Mouse (Mus musculus) neural tube, embryonic 14.5 days (tissue): ENCODE data around the gene Rapgef3. TPM values are rescaled to one million over a fixed set of nuclear protein-coding genes. Genes with fewer than 3 reads are reported as not detected.

Experiments used
- ATAC-seq: fragments of 200-750 bp; cut with Nextera tagmentation; 2 replicates; pipeline ENCODE4 v1.8.0; 2017; ENCODE audit warnings: low read depth, mild to moderate bottlenecking, moderate TSS enrichment, moderate library complexity
- H3K27ac ChIP-seq: fragments of 300-500 bp; sonication (generic); 2 replicates; pipeline ENCODE4 v1.5.1; 2014; ENCODE audit warnings: low read depth, mild to moderate bottlenecking, control low read depth, low read length, moderate library complexity, mixed read lengths
- H3K27me3 ChIP-seq: fragments of 300-500 bp; sonication (generic); 2 replicates; pipeline ENCODE4 v1.6.1; 2014; ENCODE audit warnings: low read length; ENCODE audit not compliant: control insufficient read depth, insufficient read depth
- H3K36me3 ChIP-seq: fragments of 300-500 bp; sonication (generic); 2 replicates; pipeline ENCODE4 v1.6.1; 2014; ENCODE audit warnings: low read length, mixed read lengths; ENCODE audit not compliant: control insufficient read depth, insufficient read depth
- H3K4me1 ChIP-seq: fragments of 300-500 bp; sonication (generic); 2 replicates; pipeline ENCODE4 v1.6.1; 2014; ENCODE audit warnings: low read length; ENCODE audit not compliant: control insufficient read depth, insufficient read depth
- H3K4me2 ChIP-seq: fragments of 300-500 bp; sonication (generic); 2 replicates; pipeline ENCODE4 v1.6.1; 2014; ENCODE audit warnings: mild to moderate bottlenecking, low read depth, low read length, control low read depth
- H3K4me3 ChIP-seq: fragments of 300-500 bp; sonication (generic); 2 replicates; pipeline ENCODE4 v1.5.1; 2014; ENCODE audit warnings: low read depth, low read length, control low read depth, mixed read lengths
- H3K9ac ChIP-seq: fragments of 300-500 bp; sonication (generic); replicated peaks from 2 replicates; pipeline ENCODE4 v1.6.1; 2014; ENCODE audit warnings: low read depth, mild to moderate bottlenecking, control low read depth, low read length, mixed read lengths
- H3K9me3 ChIP-seq: fragments of 300-500 bp; sonication (generic); 2 replicates; pipeline ENCODE4 v1.6.1; 2016; ENCODE audit warnings: low read length; ENCODE audit not compliant: control insufficient read depth
- WGBS: fragments of 180-500 bp; shearing (Covaris S2); extraction: QIAGEN DNeasy Blood & Tissue Kit; methylation state at CpG from one replicate; pipeline ENCODE4 v1.1.7; 2014; 5-methylcytosine and 5-hydroxymethylcytosine counted together
- polyA plus RNA-seq: library from polyadenylated mRNA; unstranded; fragments of >200 nt; fragmentation: Nextera tagmentation; extraction: Ambion mirVana; gene quantifications from 2 replicates; pipeline ENCODE4 v1.2.1, GENCODE M21; 2014

The Rapgef3 gene
- polyA plus RNA-seq, 1 experiment from 2014 or later: 6.7 TPM

- Histone ChIP-seq H3K4me3 (no peak overlapping the region), H3K36me3 (no peaks in the 10 kb centered on the region), H3K4me1 (no peaks in the 10 kb centered on the region), H3K9me3 (no peaks in the 10 kb centered on the region), H3K4me2 (no peak overlapping the region), H3K27ac (no peak overlapping the region), H3K9ac (no peak overlapping the region), H3K27me3 (no peaks in the 10 kb centered on the region)
- ATAC-seq: no peak
- WGBS: 61% methylated on average over 7 of the region's 7 CpGs
Measured at GRCm38 (mm10) chr15:97728804-97729203, 39.0 kb downstream of the Rapgef3 start.

- no peak for ATAC-seq
- WGBS: 86% methylated on average over 11 of the region's 11 CpGs
- Histone ChIP-seq H3K4me3 (no peak overlapping the region), H3K27me3 (no peaks in the 10 kb centered on the region), H3K4me2 (no peak overlapping the region), H3K27ac (no peak overlapping the region), H3K4me1 (no peaks in the 10 kb centered on the region), H3K9me3 (no peaks in the 10 kb centered on the region), H3K9ac (no peak overlapping the region), H3K36me3 (no peaks in the 10 kb centered on the region)
Measured at GRCm38 (mm10) chr15:97728394-97728793, 39.4 kb downstream of the Rapgef3 start.

DNA sequence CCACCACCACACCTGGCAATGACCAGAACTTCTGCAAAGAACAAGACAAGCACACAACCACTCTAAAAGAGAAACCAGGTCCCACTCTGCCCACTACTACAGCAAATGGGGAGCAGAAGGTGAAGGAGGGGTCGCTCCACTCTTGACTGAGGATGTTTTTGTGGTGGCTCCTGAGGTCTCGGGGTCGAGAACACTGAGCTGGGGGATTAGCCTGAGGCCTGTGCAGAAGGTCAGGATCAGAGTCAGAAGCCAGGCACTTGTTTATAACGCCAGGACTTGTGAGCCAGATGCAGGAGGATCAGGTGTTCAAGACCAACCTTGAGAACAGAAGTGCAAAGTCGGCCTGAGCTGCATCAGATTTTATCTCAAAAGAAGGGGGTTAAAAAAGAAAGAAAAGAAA lies 40.3 kb downstream of the Rapgef3 start:
- WGBS: 85% methylated on average over 5 of the region's 5 CpGs
- Histone ChIP-seq H3K4me2 (no peak overlapping the region), H3K9me3 (no peaks in the 10 kb centered on the region), H3K4me3 (no peak overlapping the region), H3K27ac (no peak overlapping the region), H3K9ac (no peak overlapping the region), H3K36me3 (no peaks in the 10 kb centered on the region), H3K4me1 (no peaks in the 10 kb centered on the region), H3K27me3 (no peaks in the 10 kb centered on the region)
- no peak for ATAC-seq

GRCm38 (mm10) chr15:97727048-97727447 lies 40.7 kb downstream of the Rapgef3 start:
- Histone ChIP-seq H3K4me2 (no peak overlapping the region), H3K27ac (no peak overlapping the region), H3K9ac (no peak overlapping the region), H3K36me3 (no peaks in the 10 kb centered on the region), H3K27me3 (no peaks in the 10 kb centered on the region), H3K4me3 (no peak overlapping the region), H3K9me3 (no peaks in the 10 kb centered on the region), H3K4me1 (no peaks in the 10 kb centered on the region)
- ATAC-seq: no peak
- WGBS: 81% methylated on average over 8 of the region's 8 CpGs

DNA sequence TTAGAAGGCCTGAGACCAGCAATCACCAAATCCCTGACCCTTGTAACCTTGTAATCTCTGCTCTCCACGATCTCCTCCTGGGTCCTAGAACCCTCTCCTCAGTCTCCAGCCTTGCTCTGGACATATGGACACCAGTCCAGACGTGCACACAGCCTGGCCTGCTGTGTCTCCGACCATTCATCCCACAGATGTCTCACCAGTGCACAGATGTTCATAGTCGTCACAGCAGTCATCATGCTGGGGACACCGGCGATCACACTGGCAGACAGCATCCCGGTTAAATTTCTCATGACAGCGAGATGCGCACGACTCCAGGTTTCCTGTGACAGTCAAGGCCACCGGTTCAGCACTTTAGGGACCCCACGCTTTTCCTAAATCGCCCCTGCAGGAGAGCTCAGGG lies 41.5 kb downstream of the Rapgef3 start:
- Histone ChIP-seq H3K4me2 (no peak overlapping the region), H3K4me1 (0 out of 2 replicates have a peak, but pooled peaks cover 1% of the 10 kb centered on the region), H3K4me3 (no peak overlapping the region), H3K9me3 (no peaks in the 10 kb centered on the region), H3K27ac (no peak overlapping the region), H3K27me3 (no peaks in the 10 kb centered on the region), H3K36me3 (no peaks in the 10 kb centered on the region), H3K9ac (no peak overlapping the region)
- 77% methylated on average over 13 of the region's 13 CpGs for WGBS
- ATAC-seq: no peak

GRCm38 (mm10) chr15:97725198-97725785 lies 42.5 kb downstream of the Rapgef3 start:
- Histone ChIP-seq H3K4me2 (no peak overlapping the region), H3K27me3 (no peaks in the 10 kb centered on the region), H3K4me3 (no peak overlapping the region), H3K36me3 (no peaks in the 10 kb centered on the region), H3K4me1 (0 out of 2 replicates have a peak, but pooled peaks cover 5% of the 10 kb centered on the region), H3K27ac (no peak overlapping the region), H3K9ac (no peak overlapping the region), H3K9me3 (no peaks in the 10 kb centered on the region)
- WGBS: 84% methylated on average over 6 of the region's 6 CpGs
- no peak for ATAC-seq

GRCm38 (mm10) chr15:97724346-97725197 lies 43.2 kb downstream of the Rapgef3 start:
- Histone ChIP-seq H3K36me3 (no peaks in the 10 kb centered on the region), H3K27me3 (no peaks in the 10 kb centered on the region), H3K9me3 (no peaks in the 10 kb centered on the region), H3K4me3 (no peak overlapping the region), H3K9ac (no peak overlapping the region), H3K4me2 (no peak overlapping the region), H3K27ac (no peak overlapping the region), H3K4me1 (0 out of 2 replicates have a peak, but pooled peaks cover 5% of the 10 kb centered on the region)
- no peak for ATAC-seq
- WGBS: 90% methylated on average over 17 of the region's 17 CpGs

DNA sequence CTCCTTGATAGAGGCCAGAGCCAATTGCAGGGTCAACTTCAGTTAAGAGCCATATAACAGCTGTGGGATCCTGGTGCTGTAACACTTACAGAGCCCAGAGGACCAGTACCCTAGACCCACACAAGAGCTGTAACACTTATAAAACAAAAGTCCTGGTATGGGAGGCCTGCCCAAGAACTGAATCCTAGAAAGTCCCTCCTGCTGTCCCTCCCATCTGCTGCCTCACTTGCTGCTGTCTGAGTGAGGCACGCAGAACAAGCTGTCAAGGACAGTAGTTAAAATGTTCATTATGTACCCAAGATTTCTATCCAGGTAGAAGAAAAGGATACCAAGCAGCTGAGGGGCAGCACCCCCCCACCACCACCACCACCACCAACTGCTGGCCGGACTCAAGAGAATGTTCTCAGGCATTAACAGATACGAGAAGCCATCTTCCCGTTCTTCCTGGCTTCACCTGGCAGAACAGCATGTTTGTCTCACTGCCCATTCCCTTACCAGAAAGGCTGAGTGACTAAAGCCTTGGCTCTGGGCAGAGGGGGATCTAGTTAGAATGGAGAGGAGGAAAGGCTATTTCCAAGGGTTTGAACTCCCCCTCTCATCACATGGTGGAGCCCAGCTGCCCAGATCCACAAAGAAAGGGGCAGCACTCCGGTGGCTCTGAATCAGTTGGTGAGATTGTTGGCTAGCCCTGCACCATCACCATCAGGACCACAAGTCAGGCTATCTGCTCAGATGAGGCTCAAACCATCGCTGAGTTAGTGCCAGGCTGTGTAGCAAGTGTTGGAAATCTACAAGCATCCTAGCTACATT lies 44.0 kb downstream of the Rapgef3 start:
- no peak overlapping the region for H3K4me3 ChIP-seq
- ATAC-seq: no peak
- no peak overlapping the region for H3K27ac ChIP-seq
- H3K9ac ChIP-seq: no peak overlapping the region
- H3K36me3 ChIP-seq: no peaks in the 10 kb centered on the region
- H3K4me1 ChIP-seq: 0 out of 2 replicates have a peak, but pooled peaks cover 5% of the 10 kb centered on the region
- no peak overlapping the region for H3K4me2 ChIP-seq
- no peaks in the 10 kb centered on the region for H3K9me3 ChIP-seq
- H3K27me3 ChIP-seq: no peaks in the 10 kb centered on the region
- WGBS: 87% methylated on average over 6 of the region's 6 CpGs
